ENCODE assay signal across 17 mouse cellular contexts in the genomic region with DNA sequence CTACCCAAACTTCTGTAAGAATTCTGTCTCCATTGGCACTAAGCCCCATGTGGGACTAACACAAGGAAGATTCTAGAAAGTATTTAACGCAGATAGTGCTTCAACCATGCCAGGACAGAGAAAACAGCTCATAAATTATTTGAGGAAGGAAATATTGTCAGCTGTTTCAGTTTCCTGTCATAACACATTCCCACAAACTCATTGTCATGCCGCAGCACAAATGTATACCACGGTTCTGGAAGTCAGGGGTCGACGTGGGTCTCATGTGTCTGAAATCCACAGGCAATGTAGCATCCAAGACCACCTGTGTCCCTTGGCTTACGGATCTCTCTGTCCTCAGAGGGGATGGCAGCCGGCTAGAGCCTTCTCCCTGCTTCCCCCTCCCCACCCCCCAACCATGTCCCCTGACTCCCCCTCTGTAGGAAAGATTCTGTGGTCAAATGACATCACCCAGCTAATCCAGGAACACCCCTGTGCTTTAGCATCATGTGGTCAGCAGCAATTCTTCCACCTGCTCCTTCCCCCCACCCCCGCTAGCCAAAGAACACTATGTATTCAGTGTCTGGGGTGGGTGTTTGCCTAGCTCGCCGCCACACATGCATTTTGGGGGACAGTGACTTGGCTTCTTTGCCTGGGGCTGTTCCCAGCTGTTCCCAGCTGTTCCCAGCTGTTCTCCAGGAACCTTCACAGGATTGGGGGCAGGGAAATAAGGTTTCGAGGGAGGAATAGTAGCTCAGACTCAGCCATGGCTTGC.
A peak's percentile ranks its signal among the peaks of the same experiment; 100 is the strongest.
DNase-seq lines count a peak whose midpoint lies in the region; ATAC-seq and TF ChIP-seq lines count a peak whose summit lies in the region.
"Had no signal": no experiment of that assay in that cellular context is flagged by ENCODE, and none has a peak within 500 bp of the region (broad histone marks: within the 10 kb centered on the region; RNA-seq: fewer than 3 reads in every experiment).

No protein-coding gene starts in this region.

- peak; percentile 66 for ATAC-seq in limb, embryonic 14.5 days (ENCODE audit: low FRiP score, low read depth)
- ATAC-seq in liver, embryonic 11.5 days (replicated peaks; ENCODE audit: low FRiP score), result no peak
- ATAC-seq: forebrain, embryonic 13.5 days; midbrain, embryonic 15.5 days had no signal

- no peak overlapping the region for H3K27ac ChIP-seq in limb, embryonic 14.5 days (replicated peaks; ENCODE audit: low read depth, low read length)
- no peak overlapping the region for H3K27ac ChIP-seq in limb, embryonic 10.5 days
- no peak overlapping the region for H3K27ac ChIP-seq in liver, embryonic 11.5 days (ENCODE audit: low read depth, low read length)
- H3K27ac ChIP-seq: embryonic facial prominence, embryonic 12.5 days; forebrain, embryonic 13.5 days; hindbrain, embryonic 12.5 days; liver, embryonic 13.5 days; midbrain, embryonic 15.5 days; neural tube, embryonic 15.5 days had no signal

- no peak for TF ChIP-seq POLR2A in limb, embryonic 14.5 days (IDR thresholded peaks at IDR 0.05; ENCODE audit: borderline replicate concordance, extremely low read depth, insufficient read depth, insufficient read length)

- no peak overlapping the region for H3K9ac ChIP-seq in limb, embryonic 14.5 days (ENCODE audit: low read depth, low read length, severe bottlenecking)
- no peak overlapping the region for H3K9ac ChIP-seq in liver, embryonic 11.5 days (ENCODE audit: low read depth, low read length)
- H3K9ac ChIP-seq: embryonic facial prominence, embryonic 12.5 days; forebrain, embryonic 13.5 days; hindbrain, embryonic 12.5 days; liver, embryonic 13.5 days; midbrain, embryonic 15.5 days; neural tube, embryonic 15.5 days had no signal

- intact Hi-C loops in heart, postnatal 10 days (cut with DNase I), result no loop called here

- H3K4me3 ChIP-seq in limb, embryonic 14.5 days (replicated peaks; ENCODE audit: low read length), result no peak overlapping the region
- no peak overlapping the region for H3K4me3 ChIP-seq in limb, embryonic 10.5 days
- H3K4me3 ChIP-seq in liver, embryonic 11.5 days (ENCODE audit: low read depth, low read length), result no peak overlapping the region
- H3K4me3 ChIP-seq: embryonic facial prominence, embryonic 12.5 days; forebrain, embryonic 13.5 days; hindbrain, embryonic 12.5 days; liver, embryonic 13.5 days; midbrain, embryonic 15.5 days; neural tube, embryonic 15.5 days had no signal

- no peaks in the 10 kb centered on the region for H3K36me3 ChIP-seq in limb, embryonic 14.5 days (ENCODE audit: control insufficient read depth, insufficient read depth, low read length)
- no peaks in the 10 kb centered on the region for H3K36me3 ChIP-seq in limb, embryonic 10.5 days
- H3K36me3 ChIP-seq in liver, embryonic 11.5 days (ENCODE audit: control insufficient read depth, insufficient read depth, low read length), result no peaks in the 10 kb centered on the region
- H3K36me3 ChIP-seq: embryonic facial prominence, embryonic 12.5 days; hindbrain, embryonic 12.5 days; liver, embryonic 13.5 days; midbrain, embryonic 15.5 days; neural tube, embryonic 15.5 days had no signal

- peaks cover 27% of the 10 kb centered on the region for H3K4me1 ChIP-seq in limb, embryonic 14.5 days (ENCODE audit: control insufficient read depth, insufficient read depth, low read length)
- H3K4me1 ChIP-seq in limb, embryonic 10.5 days, result peaks cover 36% of the 10 kb centered on the region
- H3K4me1 ChIP-seq in liver, embryonic 11.5 days (replicated peaks; ENCODE audit: control insufficient read depth, insufficient read depth, low read length), result peaks cover 12% of the 10 kb centered on the region

- H3K27me3 ChIP-seq in limb, embryonic 14.5 days (ENCODE audit: control insufficient read depth, insufficient read depth, low read length), result no peaks in the 10 kb centered on the region
- H3K27me3 ChIP-seq in limb, embryonic 10.5 days (ENCODE audit: low read depth, poor library complexity, severe bottlenecking), result no peaks in the 10 kb centered on the region
- H3K27me3 ChIP-seq in liver, embryonic 11.5 days (replicated peaks; ENCODE audit: control insufficient read depth, insufficient read depth, low read length), result no peaks in the 10 kb centered on the region
- H3K27me3 ChIP-seq: embryonic facial prominence, embryonic 12.5 days; forebrain, embryonic 13.5 days; hindbrain, embryonic 12.5 days; liver, embryonic 13.5 days; midbrain, embryonic 15.5 days; neural tube, embryonic 15.5 days had no signal

- DNase-seq in limb, embryonic 14.5 days (ENCODE audit: low spot score), result no peak
- no peak for DNase-seq in limb, embryonic 10.5 days (ENCODE audit: low spot score)
- DNase-seq in heart, postnatal 10 days, result peak; percentile 45 to 49
- DNase-seq in lung, postnatal 25 days (ENCODE audit: low spot score), result peak; percentile 18
- DNase-seq in liver, embryonic 11.5 days (ENCODE audit: low spot score), result no peak
- DNase-seq in ovary, postnatal 14 days (ENCODE audit: low spot score), result no peak
- no peak for DNase-seq in left cerebral cortex, adult 11 months (ENCODE audit: low spot score)
- DNase-seq: cerebellum, adult 9-11 months; kidney, adult 9 months; layer of hippocampus, postnatal 36 days; liver, embryonic 13.5 days; right cerebral cortex, postnatal 14 days had no signal

- no peak overlapping the region for H3K4me2 ChIP-seq in limb, embryonic 14.5 days (replicated peaks; ENCODE audit: low read depth, low read length, severe bottlenecking)
- H3K4me2 ChIP-seq in liver, embryonic 11.5 days, result no peak overlapping the region
- H3K4me2 ChIP-seq: embryonic facial prominence, embryonic 12.5 days; forebrain, embryonic 13.5 days; hindbrain, embryonic 12.5 days; liver, embryonic 13.5 days; midbrain, embryonic 15.5 days; neural tube, embryonic 15.5 days had no signal

- 68% methylated on average over 11 of the region's 11 CpGs for WGBS in limb, embryonic 14.5 days
- 89% methylated on average over 11 of the region's 11 CpGs for WGBS in limb, embryonic 10.5 days
- WGBS in liver, embryonic 11.5 days, result 72% methylated on average over 11 of the region's 11 CpGs

- H3K9me3 ChIP-seq in limb, embryonic 14.5 days (ENCODE audit: control insufficient read depth, low read length), result no peaks in the 10 kb centered on the region
- H3K9me3 ChIP-seq in limb, embryonic 10.5 days (replicated peaks), result no peaks in the 10 kb centered on the region
- H3K9me3 ChIP-seq in liver, embryonic 11.5 days (ENCODE audit: control insufficient read depth, low read length), result no peaks in the 10 kb centered on the region
- H3K9me3 ChIP-seq: embryonic facial prominence, embryonic 12.5 days; forebrain, embryonic 13.5 days; hindbrain, embryonic 12.5 days; liver, embryonic 13.5 days; midbrain, embryonic 15.5 days; neural tube, embryonic 15.5 days had no signal

Comparison
In these comparisons a context has a peak if more than half of its experiments do, and no peak if none do; other contexts are left out.
1. DNase-seq: peak in heart, postnatal 10 days (2 of 2) and lung, postnatal 25 days (single experiment); none in limb, embryonic 14.5 days (single experiment), limb, embryonic 10.5 days (single experiment), liver, embryonic 11.5 days (single experiment), ovary, postnatal 14 days (single experiment) and left cerebral cortex, adult 11 months (single experiment).